Mouse (Mus musculus): ENCODE data around the gene Tbc1d9. TPM values are rescaled to one million over a fixed set of nuclear protein-coding genes. Genes with fewer than 3 reads are reported as not detected.

The Tbc1d9 gene
- polyA plus RNA-seq (2014; fragmentation: Nextera tagmentation; extraction: Ambion mirVana): 23.0 and 26.3 TPM in 2 replicates

DNA sequence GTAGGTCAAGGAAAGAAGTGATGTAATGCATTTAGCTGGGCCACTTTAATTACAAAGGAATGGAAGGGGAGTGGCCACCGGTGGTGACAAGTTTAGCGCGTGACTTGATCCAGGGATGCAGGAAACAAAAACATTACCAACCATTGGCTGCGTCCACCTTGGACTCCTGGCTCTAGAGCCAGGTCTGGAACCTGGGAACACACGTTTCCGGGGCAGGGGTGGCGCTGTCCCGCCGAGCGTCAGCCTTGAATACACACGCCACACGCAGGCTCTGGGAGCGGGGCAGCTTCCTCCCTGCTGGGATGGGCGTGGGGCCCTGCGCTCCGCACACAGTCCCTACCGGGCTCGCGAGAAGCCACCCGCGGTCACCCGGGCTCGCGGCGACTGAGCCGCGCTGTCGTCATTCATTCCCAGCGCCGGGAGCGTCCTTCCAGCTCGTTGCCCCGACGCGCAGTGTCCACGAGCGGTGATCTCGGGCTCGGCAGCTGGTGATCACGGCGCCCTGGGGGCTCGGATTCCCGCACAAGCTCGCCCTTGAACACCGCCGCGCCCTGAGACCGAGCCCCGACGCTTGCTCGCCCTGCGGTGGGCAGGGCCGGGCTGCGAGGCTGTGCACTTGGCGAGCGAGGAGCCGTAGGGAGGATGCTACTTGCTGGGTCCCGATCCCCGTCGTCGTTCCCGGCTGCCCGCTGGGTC is at the start of gene Tbc1d9:
Gene Tbc1d9, plus strand, starts transcription at position 118 of the 696 bp plus-strand sequence.
- Histone ChIP-seq H3K27me3 (ENCODE audit: control insufficient read depth, insufficient read depth, low read length) (no peaks in the 10 kb centered on the region), H3K36me3 (replicated peaks; ENCODE audit: control insufficient read depth, insufficient read depth) (no peaks in the 10 kb centered on the region), H3K27ac (peak within 1 kb of the TSS; percentile 94), H3K4me2 (replicated peaks) (peak within 1 kb of the TSS; percentile 83), H3K4me1 (replicated peaks; ENCODE audit: control insufficient read depth, insufficient read depth, low read length) (peaks cover 31% of the 10 kb centered on the region), H3K9me3 (ENCODE audit: control insufficient read depth, low read length) (no peaks in the 10 kb centered on the region), H3K9ac (peak within 1 kb of the TSS; percentile 99), H3K4me3 (replicated peaks; ENCODE audit: low read length) (peak within 1 kb of the TSS; percentile 92)
- under 1% methylated on average over 61 of the region's 63 CpGs for WGBS
- peak; percentile 89 for ATAC-seq (ENCODE audit: low FRiP score)
- peak; percentile 77 for DNase-seq (ENCODE audit: low spot score)

DNA sequence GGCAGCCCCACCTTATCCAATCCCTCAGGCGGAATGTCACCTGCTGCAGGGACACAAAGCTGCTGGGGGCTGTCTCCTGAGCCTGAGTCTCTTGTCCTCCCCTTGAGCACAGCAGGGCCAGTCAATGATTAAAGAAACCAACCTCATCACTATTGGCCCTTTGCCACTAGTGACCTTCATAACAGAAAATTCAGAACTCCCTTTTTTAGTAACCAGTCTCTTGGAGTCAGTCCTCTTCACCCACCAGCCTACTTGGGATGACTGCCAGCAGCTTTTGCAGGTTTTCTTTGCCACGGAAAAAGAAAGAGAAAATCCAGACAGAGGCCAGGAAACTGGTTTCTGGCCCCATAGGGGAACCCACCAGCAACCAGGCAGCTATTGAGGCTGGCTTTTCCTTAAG is 30.1 kb upstream of the Tbc1d9 start:
- Histone ChIP-seq H3K9me3 (ENCODE audit: control insufficient read depth, low read length) (no peaks in the 10 kb centered on the region), H3K4me1 (replicated peaks; ENCODE audit: control insufficient read depth, insufficient read depth, low read length) (no peaks in the 10 kb centered on the region), H3K4me3 (replicated peaks; ENCODE audit: low read length) (no peak overlapping the region), H3K9ac (no peak overlapping the region), H3K36me3 (replicated peaks; ENCODE audit: control insufficient read depth, insufficient read depth) (no peaks in the 10 kb centered on the region), H3K27me3 (ENCODE audit: control insufficient read depth, insufficient read depth, low read length) (no peaks in the 10 kb centered on the region), H3K4me2 (replicated peaks) (no peak overlapping the region), H3K27ac (no peak overlapping the region)
- ATAC-seq (ENCODE audit: low FRiP score) (no peak), DNase-seq (ENCODE audit: low spot score) (no peak)
- 45% methylated on average over 2 of the region's 2 CpGs for WGBS

DNA sequence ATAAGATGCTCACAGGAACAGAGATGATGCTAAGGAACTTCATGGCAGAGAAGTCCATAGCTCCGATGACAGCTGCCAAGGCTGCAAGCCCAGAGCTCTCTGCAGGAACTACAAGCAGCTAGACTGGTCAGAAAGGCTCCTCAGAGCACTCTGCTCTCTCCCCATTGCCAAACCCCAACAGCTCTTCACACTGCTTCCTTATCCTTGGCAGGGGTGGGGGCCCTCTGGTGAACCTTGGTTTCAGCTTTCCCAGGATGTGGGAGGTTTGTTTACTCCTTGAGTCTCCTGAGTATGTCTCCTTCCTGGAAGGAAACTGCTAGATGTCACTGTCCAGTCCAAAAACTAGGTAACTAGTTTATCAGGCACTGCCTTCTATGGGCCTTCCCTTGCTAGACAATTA is 25.1 kb upstream of the Tbc1d9 start:
- DNase-seq (ENCODE audit: low spot score) (no peak), ATAC-seq (ENCODE audit: low FRiP score) (no peak)
- Histone ChIP-seq H3K27me3 (ENCODE audit: control insufficient read depth, insufficient read depth, low read length) (no peaks in the 10 kb centered on the region), H3K36me3 (replicated peaks; ENCODE audit: control insufficient read depth, insufficient read depth) (no peaks in the 10 kb centered on the region), H3K27ac (no peak overlapping the region), H3K4me1 (replicated peaks; ENCODE audit: control insufficient read depth, insufficient read depth, low read length) (no peaks in the 10 kb centered on the region), H3K9ac (no peak overlapping the region), H3K9me3 (ENCODE audit: control insufficient read depth, low read length) (no peaks in the 10 kb centered on the region), H3K4me3 (replicated peaks; ENCODE audit: low read length) (no peak overlapping the region), H3K4me2 (replicated peaks) (no peak overlapping the region)
- 71% methylated on average over 1 of the region's 1 CpGs for WGBS

DNA sequence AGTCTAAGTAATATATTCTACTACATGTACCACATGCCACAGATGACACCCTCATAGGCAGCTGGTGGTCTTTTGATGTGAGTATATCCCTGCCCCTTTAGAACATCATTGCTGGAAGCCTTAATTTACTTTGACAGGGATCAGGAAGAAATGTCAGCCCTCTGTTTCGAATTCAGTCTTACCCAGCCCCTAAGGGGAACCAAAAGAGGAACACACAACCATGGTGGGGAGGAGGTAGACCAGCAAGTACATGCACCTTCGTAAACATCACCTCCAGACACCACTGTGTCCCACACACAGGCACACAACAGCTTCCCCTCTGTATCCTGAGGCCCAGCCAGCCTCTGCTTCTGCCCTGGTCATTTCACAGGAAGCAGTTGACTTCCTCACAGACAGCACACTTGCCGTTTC is 24.4 kb upstream of the Tbc1d9 start:
- 69% methylated on average over 3 of the region's 3 CpGs for WGBS
- no peaks in the 10 kb centered on the region for H3K9me3 ChIP-seq (ENCODE audit: control insufficient read depth, low read length)

DNA sequence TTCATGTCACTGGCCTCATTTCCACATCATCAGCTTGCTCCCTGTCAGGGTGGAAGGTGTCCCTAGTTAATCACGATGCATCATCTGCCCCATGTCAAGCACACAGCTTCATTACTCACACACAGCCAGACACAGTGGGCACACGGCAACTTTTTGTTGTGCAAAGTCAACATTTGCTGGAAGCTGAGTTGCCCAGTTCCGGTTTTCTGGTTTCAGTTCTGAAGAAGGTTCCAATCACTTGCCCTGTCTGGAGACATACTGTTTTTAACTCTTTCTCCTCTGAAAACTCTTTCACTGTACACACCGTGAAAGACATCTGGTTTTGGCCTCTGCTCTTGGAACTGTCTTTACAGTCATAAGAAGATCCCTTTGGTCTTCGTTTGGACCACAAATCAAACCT is 23.8 kb upstream of the Tbc1d9 start:
- Histone ChIP-seq H3K36me3 (replicated peaks; ENCODE audit: control insufficient read depth, insufficient read depth) (no peaks in the 10 kb centered on the region), H3K4me2 (replicated peaks) (no peak overlapping the region), H3K27me3 (ENCODE audit: control insufficient read depth, insufficient read depth, low read length) (no peaks in the 10 kb centered on the region), H3K27ac (no peak overlapping the region), H3K4me1 (replicated peaks; ENCODE audit: control insufficient read depth, insufficient read depth, low read length) (no peaks in the 10 kb centered on the region), H3K4me3 (replicated peaks; ENCODE audit: low read length) (no peak overlapping the region), H3K9me3 (ENCODE audit: control insufficient read depth, low read length) (no peaks in the 10 kb centered on the region), H3K9ac (no peak overlapping the region)
- no peak for ATAC-seq (ENCODE audit: low FRiP score)
- WGBS: 82% methylated on average over 5 of the region's 5 CpGs
- DNase-seq (ENCODE audit: low spot score): no peak

More for the DNA sequence above, 24.4 kb upstream of the Tbc1d9 start:
- Histone ChIP-seq H3K4me3 (replicated peaks; ENCODE audit: low read length) (no peak overlapping the region), H3K4me2 (replicated peaks) (no peak overlapping the region), H3K36me3 (replicated peaks; ENCODE audit: control insufficient read depth, insufficient read depth) (no peaks in the 10 kb centered on the region), H3K4me1 (replicated peaks; ENCODE audit: control insufficient read depth, insufficient read depth, low read length) (no peaks in the 10 kb centered on the region), H3K9ac (no peak overlapping the region), H3K27me3 (ENCODE audit: control insufficient read depth, insufficient read depth, low read length) (no peaks in the 10 kb centered on the region), H3K27ac (no peak overlapping the region)
- no peak for ATAC-seq (ENCODE audit: low FRiP score)
- DNase-seq (ENCODE audit: low spot score): no peak

DNA sequence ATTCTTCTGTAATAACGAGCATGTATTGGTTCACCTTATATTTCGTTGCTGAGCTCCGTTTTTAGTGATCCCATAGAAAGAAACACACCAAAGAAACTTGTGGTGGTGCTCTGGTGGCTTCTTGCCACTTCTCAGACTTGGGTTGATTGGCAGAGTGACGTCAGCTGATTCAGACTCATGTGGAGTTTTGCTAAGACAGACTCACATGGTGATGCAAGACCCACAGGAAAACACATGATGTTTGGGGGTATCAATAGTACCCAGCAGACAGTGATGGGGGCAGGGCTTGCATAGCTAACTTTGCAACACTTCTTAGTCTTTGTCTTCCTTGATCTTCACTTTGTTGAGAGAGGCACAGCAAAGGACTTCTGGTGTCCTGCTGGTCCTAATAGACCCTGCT is 20.6 kb upstream of the Tbc1d9 start:
- WGBS: 89% methylated on average over 4 of the region's 4 CpGs

DNA sequence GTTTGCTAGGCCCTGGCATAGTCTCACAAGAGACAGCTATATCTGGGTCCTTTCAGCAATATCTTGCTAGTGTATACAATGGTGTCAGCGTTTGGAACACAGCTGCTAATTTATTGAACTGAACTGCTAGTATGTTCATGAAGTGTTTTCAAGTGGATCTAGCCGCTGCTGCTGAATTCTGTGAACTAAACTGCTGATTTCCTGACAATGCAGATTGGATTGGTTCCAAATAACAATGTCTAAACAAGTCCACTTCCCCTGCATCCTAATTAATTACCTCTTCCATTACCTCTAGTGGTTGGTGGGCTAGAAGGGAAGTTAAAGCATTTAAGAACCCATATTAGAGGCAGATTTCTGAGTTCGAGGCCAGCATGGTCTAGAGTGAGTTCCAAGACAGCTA is 19.7 kb upstream of the Tbc1d9 start:
- DNase-seq (ENCODE audit: low spot score) (no peak), ATAC-seq (ENCODE audit: low FRiP score) (no peak)
- Histone ChIP-seq H3K27ac (no peak overlapping the region), H3K27me3 (ENCODE audit: control insufficient read depth, insufficient read depth, low read length) (no peaks in the 10 kb centered on the region), H3K4me3 (replicated peaks; ENCODE audit: low read length) (no peak overlapping the region), H3K9me3 (ENCODE audit: control insufficient read depth, low read length) (no peaks in the 10 kb centered on the region), H3K4me2 (replicated peaks) (no peak overlapping the region), H3K9ac (no peak overlapping the region), H3K36me3 (replicated peaks; ENCODE audit: control insufficient read depth, insufficient read depth) (no peaks in the 10 kb centered on the region), H3K4me1 (replicated peaks; ENCODE audit: control insufficient read depth, insufficient read depth, low read length) (no peaks in the 10 kb centered on the region)
- 85% methylated on average over 3 of the region's 3 CpGs for WGBS

More for the DNA sequence above, 20.6 kb upstream of the Tbc1d9 start:
- Histone ChIP-seq H3K9me3 (ENCODE audit: control insufficient read depth, low read length) (no peaks in the 10 kb centered on the region), H3K36me3 (replicated peaks; ENCODE audit: control insufficient read depth, insufficient read depth) (no peaks in the 10 kb centered on the region), H3K9ac (no peak overlapping the region), H3K4me3 (replicated peaks; ENCODE audit: low read length) (no peak overlapping the region), H3K27me3 (ENCODE audit: control insufficient read depth, insufficient read depth, low read length) (no peaks in the 10 kb centered on the region), H3K27ac (no peak overlapping the region), H3K4me2 (replicated peaks) (no peak overlapping the region), H3K4me1 (replicated peaks; ENCODE audit: control insufficient read depth, insufficient read depth, low read length) (no peaks in the 10 kb centered on the region)
- no peak for ATAC-seq (ENCODE audit: low FRiP score)
- no peak for DNase-seq (ENCODE audit: low spot score)

DNA sequence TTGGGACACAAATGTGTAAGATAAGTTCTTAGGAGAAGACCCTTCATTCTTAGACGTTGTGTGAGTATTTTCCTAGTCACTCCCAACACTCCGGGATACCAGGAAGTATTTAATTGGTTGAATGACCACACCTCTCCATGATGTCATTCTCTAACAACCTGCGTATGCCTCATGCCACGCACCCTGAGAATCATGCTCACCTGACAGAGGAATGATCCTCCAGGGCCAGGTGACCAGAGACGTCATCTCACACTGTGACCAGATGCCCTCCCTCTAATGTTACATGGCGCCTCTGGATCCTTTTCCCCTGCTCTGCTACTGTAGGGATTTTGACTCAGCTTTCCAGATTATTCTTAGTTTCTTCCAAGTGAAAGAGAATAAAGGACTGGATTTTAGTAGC is 16.0 kb upstream of the Tbc1d9 start:
- no peaks in the 10 kb centered on the region for H3K9me3 ChIP-seq (ENCODE audit: control insufficient read depth, low read length)
- DNase-seq (ENCODE audit: low spot score): no peak
- H3K4me3 ChIP-seq (replicated peaks; ENCODE audit: low read length): no peak overlapping the region
- no peak for ATAC-seq (ENCODE audit: low FRiP score)
- no peak overlapping the region for H3K27ac ChIP-seq
- 91% methylated on average over 6 of the region's 6 CpGs for WGBS
- H3K27me3 ChIP-seq (ENCODE audit: control insufficient read depth, insufficient read depth, low read length): no peaks in the 10 kb centered on the region
- H3K4me1 ChIP-seq (replicated peaks; ENCODE audit: control insufficient read depth, insufficient read depth, low read length): no peaks in the 10 kb centered on the region
- H3K9ac ChIP-seq: no peak overlapping the region
- no peak overlapping the region for H3K4me2 ChIP-seq (replicated peaks)
- no peaks in the 10 kb centered on the region for H3K36me3 ChIP-seq (replicated peaks; ENCODE audit: control insufficient read depth, insufficient read depth)

DNA sequence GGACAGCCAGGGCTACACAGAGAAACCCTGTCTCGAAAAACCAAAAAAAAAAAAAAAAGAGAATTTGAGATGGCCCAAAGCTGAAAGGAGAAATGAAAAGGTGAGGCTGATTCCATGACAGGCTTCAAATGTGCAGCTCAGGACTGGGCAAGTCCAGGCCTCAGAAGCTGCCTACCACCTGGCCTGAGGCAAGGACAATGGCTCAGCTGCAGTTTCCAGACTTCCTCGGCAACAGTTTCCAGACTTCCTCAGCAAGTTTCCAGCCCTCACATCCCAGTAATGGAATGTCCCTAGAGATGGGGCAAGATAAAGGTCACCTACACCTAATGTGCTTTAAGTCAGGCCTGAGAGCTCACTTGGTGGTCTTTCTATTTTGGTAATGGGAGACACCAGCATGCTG is 13.1 kb upstream of the Tbc1d9 start:
- 81% methylated on average over 2 of the region's 2 CpGs for WGBS
- Histone ChIP-seq H3K27ac (no peak overlapping the region), H3K4me3 (replicated peaks; ENCODE audit: low read length) (no peak overlapping the region), H3K4me1 (replicated peaks; ENCODE audit: control insufficient read depth, insufficient read depth, low read length) (no peaks in the 10 kb centered on the region), H3K9ac (no peak overlapping the region), H3K9me3 (ENCODE audit: control insufficient read depth, low read length) (no peaks in the 10 kb centered on the region), H3K27me3 (ENCODE audit: control insufficient read depth, insufficient read depth, low read length) (no peaks in the 10 kb centered on the region), H3K4me2 (replicated peaks) (no peak overlapping the region), H3K36me3 (replicated peaks; ENCODE audit: control insufficient read depth, insufficient read depth) (no peaks in the 10 kb centered on the region)
- DNase-seq (ENCODE audit: low spot score) (no peak), ATAC-seq (ENCODE audit: low FRiP score) (no peak)

DNA sequence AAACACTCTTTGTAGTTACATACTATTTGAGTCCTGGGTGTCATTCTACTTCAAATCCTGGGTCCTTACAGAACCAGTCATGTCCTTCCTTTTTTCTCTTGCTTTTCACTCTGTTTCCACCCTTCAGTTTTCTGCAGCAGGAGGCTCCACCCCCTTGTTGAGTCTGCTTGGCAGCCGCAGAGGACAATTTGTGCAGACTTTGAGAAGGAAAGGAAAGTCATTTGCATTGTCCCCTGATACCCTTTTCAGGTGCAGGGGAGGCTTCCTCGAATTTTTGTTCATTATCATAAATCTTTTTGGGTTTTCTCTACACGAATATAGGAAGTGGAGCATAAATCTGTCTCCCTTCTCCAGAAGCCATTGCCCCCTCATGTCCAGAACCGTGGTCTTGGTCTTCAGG is 12.7 kb upstream of the Tbc1d9 start:
- WGBS: 75% methylated on average over 4 of the region's 4 CpGs
- Histone ChIP-seq H3K9ac (no peak overlapping the region), H3K4me1 (replicated peaks; ENCODE audit: control insufficient read depth, insufficient read depth, low read length) (no peaks in the 10 kb centered on the region), H3K4me2 (replicated peaks) (no peak overlapping the region), H3K27ac (no peak overlapping the region), H3K4me3 (replicated peaks; ENCODE audit: low read length) (no peak overlapping the region), H3K9me3 (ENCODE audit: control insufficient read depth, low read length) (no peaks in the 10 kb centered on the region), H3K27me3 (ENCODE audit: control insufficient read depth, insufficient read depth, low read length) (no peaks in the 10 kb centered on the region), H3K36me3 (replicated peaks; ENCODE audit: control insufficient read depth, insufficient read depth) (no peaks in the 10 kb centered on the region)
- ATAC-seq (ENCODE audit: low FRiP score) (no peak), DNase-seq (ENCODE audit: low spot score) (no peak)
